Mouse (Mus musculus) lung, adult 2 months (tissue): ENCODE data around the gene Gm20219. TPM values are rescaled to one million over a fixed set of nuclear protein-coding genes. Genes with fewer than 3 reads are reported as not detected.

ENCODE experiments used
- DNase-seq: peaks from one replicate; pipeline ENCODE4 v3.0.0; 2022
- H3K4me1 ChIP-seq: fragments of 200-500 bp; 2 replicates; pipeline ENCODE4 v1.6.1; 2011; ENCODE audit warnings: low read length; ENCODE audit not compliant: control insufficient read depth, insufficient read depth
- H3K4me3 ChIP-seq: fragments of 200-500 bp; replicated peaks from 2 replicates; pipeline ENCODE3; 2011; ENCODE audit warnings: low read depth, mild to moderate bottlenecking, control low read depth, low read length; ENCODE audit errors: extremely low read depth
- CTCF ChIP-seq: fragments of 200-500 bp; IDR thresholded peaks from 2 replicates; pipeline ENCODE4 v1.5.1; 2011; ENCODE audit warnings: mild to moderate bottlenecking, low read length, control low read depth; ENCODE audit not compliant: insufficient read depth
- POLR2A ChIP-seq: fragments of 200-500 bp; IDR thresholded peaks from 2 replicates; pipeline ENCODE4 v1.6.1; 2011; ENCODE audit warnings: low read depth, mild to moderate bottlenecking, control low read depth, low read length, borderline replicate concordance; ENCODE audit errors: extremely low read depth
- WGBS: fragments of 180-500 bp; shearing (Covaris S2); methylation state at CpG from one replicate; pipeline ENCODE4 v1.1.7; 2018; 5-methylcytosine and 5-hydroxymethylcytosine counted together
- polyA plus RNA-seq: library from polyadenylated mRNA; depleted of rRNA; stranded (reverse); fragments of >200 nt; gene quantifications from 2 replicates; pipeline ENCODE4 v1.2.3, GENCODE M21; 2012

Gm20219 gene
- polyA plus RNA-seq, 1 experiment: 16.7 TPM

DNA sequence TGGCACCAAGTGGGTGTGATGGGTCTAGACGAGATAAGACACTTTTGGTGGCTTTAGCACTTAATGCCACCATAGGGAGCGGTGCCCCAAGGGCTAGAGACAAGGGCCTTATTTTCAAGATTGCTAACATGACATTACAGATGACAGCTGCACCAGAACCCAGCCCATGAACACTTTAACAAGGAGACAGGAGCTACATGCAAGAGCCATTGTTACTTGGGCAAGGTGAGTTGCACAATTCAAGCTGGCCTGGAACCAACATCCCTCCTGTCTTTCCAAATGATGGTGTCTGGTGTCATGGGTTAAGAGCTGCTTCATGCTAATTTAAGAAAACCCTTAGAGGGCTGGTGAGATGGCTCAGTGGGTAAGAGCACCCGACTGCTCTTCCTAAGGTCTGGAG is 5.2 kb upstream of the Gm20219 start:
- DNase-seq: no peak
- H3K4me1 ChIP-seq: no peaks in the 10 kb centered on the region
- WGBS: 62% methylated on average over 3 of the region's 3 CpGs
- H3K4me3 ChIP-seq: no peak overlapping the region
- no peak for TF ChIP-seq CTCF
- no peak for TF ChIP-seq POLR2A

DNA sequence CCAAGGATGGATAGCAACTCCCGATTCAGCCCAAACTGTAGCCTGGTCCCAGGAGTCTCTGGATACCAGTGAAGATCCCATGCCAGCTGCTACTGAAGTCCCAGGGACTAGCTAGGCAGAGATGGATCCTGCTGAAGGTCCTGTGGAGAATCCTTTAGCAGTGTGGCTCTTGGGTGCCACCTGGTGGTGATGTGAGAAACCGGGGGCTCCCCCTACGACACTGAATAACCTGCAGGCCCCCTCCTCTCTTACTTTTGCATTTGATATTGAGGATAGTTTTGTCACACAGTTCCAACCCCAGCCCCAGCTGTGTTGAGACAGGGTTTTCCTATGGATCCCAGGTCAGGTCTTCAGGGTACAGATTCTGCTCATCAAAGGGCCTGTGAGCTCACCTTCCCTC is 4.3 kb upstream of the Gm20219 start:
- no peaks in the 10 kb centered on the region for H3K4me1 ChIP-seq
- WGBS: 15% methylated on average over 3 of the region's 3 CpGs
- DNase-seq: peak; percentile 55
- H3K4me3 ChIP-seq: no peak overlapping the region
- TF ChIP-seq POLR2A (no peak), CTCF (peak; percentile 75)

DNA sequence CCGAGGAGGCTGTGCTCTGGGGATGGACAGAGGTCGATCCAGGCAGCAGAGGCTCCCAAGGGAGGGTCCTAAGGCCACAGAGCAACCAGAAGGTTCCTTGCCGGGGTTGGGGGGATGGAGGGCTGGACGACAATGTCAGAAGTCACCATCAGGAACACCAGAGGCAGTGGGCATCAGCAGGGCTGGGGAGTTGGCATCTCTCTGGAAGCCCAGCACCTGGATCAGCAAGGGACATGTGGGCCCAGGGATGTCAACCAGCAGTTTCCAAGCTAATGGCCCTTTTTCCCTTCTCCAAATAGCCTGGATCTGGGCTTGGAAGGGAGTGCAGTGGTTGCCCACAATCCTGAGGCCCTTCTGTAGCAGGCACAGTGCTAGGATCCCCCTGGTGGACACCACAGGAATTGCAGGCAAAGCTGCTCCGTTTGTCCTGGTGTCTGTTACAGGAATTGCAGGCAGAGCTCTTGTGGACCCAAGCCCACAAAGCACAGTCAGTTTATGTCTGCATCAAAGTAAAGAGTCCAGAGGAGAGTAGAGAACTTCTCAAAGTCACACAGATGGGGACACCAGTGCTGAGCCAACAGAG is 1.3 kb downstream of the Gm20219 start:
- no peaks in the 10 kb centered on the region for H3K4me1 ChIP-seq
- whole genome bisulfite sequencing: 59% methylated on average over 5 of the region's 5 CpGs
- TF ChIP-seq CTCF: peak; percentile 100
- no peak for TF ChIP-seq POLR2A
- DNase-seq: peak; percentile 72
- no peak overlapping the region for H3K4me3 ChIP-seq

- 76% methylated on average over 6 of the region's 6 CpGs for WGBS
These were observed 2.2 kb downstream of the Gm20219 start for GRCm38 (mm10) chr17:56551841-56552581.

DNA sequence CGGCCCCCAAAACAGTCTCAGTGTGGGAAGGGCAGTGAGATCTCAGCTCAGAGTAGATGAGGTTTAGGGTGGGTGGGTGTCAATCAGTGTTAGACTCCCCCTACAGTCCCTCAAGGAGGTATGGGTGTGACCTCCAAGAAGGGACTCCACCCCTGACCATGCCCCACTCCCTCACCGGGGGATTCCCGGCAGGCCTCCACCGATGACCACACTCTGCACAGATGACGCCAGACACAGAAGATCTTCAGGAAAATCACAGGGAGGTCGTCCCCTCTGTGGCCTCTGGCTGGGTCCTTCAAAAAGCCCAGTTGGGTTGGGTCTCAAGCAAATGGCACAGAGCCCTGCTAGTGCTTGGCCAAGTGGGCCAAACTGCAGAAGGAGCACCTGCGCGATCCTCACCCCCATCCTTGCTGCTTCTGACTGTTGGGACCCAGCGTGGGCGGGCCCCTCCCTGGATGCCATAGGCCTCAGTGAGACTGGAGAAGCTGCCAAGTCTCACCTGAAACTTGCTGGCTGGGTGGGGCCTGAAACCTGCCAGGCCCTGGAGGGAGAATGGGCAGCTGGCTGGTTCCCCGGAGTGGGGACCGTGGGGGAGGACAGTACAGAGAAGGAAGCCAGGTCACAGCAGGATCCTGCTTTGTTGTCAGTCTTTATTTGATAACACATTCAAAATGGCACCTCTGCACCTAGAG is 3.3 kb downstream of the Gm20219 start:
- TF ChIP-seq CTCF: no peak
- TF ChIP-seq POLR2A: no peak
- no peak for DNase-seq
- H3K4me3 ChIP-seq: no peak overlapping the region
- H3K4me1 ChIP-seq: no peaks in the 10 kb centered on the region
- WGBS: 70% methylated on average over 12 of the region's 12 CpGs

More at GRCm38 (mm10) chr17:56551841-56552581, 2.2 kb downstream of the Gm20219 start:
- TF ChIP-seq POLR2A (no peak), CTCF (no peak)
- no peaks in the 10 kb centered on the region for H3K4me1 ChIP-seq
- DNase-seq: no peak
- H3K4me3 ChIP-seq: no peak overlapping the region

GRCm38 (mm10) chr17:56548605-56549105 is 5.5 kb downstream of the Gm20219 start:
- no peak for DNase-seq
- TF ChIP-seq CTCF: no peak
- no peak for TF ChIP-seq POLR2A
- 74% methylated on average over 4 of the region's 4 CpGs for WGBS
- H3K4me1 ChIP-seq: no peaks in the 10 kb centered on the region
- H3K4me3 ChIP-seq: no peak overlapping the region

DNA sequence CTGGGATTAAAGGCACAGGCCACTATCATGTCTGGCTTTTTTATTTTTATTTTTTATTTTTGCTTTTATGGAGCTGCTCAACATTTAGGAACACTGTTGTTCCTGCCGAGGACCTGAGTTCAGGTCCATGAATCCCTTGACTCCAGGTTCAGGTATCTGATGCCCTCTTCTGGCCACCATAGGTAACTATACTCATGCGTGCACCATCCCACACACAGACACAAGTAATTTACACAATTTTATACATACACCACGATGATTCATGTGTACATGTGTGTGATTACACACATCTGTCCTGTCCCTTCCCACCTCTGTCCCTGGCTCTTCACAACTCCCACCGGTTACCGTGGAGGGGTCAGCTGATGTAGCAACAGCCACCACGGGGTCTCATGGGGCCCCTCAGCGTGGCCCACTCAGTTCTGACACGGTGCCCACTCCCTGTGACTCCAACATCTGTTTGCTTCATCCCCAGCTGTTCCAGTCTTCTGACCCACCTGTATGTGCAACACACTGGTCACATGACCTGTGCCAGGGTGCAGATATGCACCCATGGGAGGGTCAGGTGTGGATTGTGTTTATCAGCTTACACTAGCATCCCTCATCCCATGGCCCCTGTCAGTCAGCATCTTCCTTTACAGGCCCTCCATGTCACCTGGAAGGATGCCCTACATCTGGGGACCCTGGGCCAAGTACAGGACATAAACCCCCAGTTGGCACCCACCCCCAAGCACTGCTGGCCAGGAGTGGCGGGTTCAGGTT is 6.2 kb downstream of the Gm20219 start:
- 72% methylated on average over 9 of the region's 9 CpGs for WGBS
- peak; percentile 2 for DNase-seq
- H3K4me1 ChIP-seq: no peaks in the 10 kb centered on the region
- TF ChIP-seq CTCF: no peak
- TF ChIP-seq POLR2A: no peak
- H3K4me3 ChIP-seq: no peak overlapping the region

GRCm38 (mm10) chr17:56547116-56547845 is 6.9 kb downstream of the Gm20219 start:
- Histone ChIP-seq H3K4me3 (no peak overlapping the region), H3K4me1 (no peaks in the 10 kb centered on the region)
- TF ChIP-seq CTCF: no peak
- TF ChIP-seq POLR2A: no peak
- 73% methylated on average over 17 of the region's 17 CpGs for WGBS
- DNase-seq: peak; percentile 0
